Mouse (Mus musculus): ENCODE data around the gene Slc38a2.

DNA sequence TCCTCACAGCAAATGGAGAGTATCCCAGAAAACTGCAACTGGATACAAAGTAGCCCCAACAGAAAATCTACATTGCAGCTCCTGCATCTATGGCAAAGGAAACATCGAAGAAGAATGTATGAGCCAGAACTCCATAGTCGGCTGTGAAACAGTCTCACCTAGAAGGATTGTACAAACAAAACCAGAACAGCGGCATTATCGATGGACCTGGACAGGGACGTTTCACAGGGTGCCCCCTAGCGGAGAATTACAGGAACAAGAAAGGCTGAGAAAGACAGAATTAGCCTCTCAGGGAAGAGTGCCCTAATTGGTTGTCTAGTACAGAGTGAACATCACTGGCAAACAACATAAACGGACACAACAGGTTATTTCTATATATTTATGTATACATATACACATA is 32.9 kb downstream of the Slc38a2 start:
- TF ChIP-seq CTCF (IDR thresholded peaks at IDR 0.05; ENCODE audit: insufficient read depth, low read depth, low read length): no peak
- TF ChIP-seq POLR2A (IDR thresholded peaks at IDR 0.05; ENCODE audit: insufficient read depth, low read depth, low read length): no peak

Data from olfactory bulb, adult 2 months (tissue).